Mouse (Mus musculus) thymus, adult 2 months (tissue): ENCODE data around the gene Krt26.

Source experiments
- CTCF ChIP-seq: fragments of 200-500 bp; IDR thresholded peaks from 2 replicates; pipeline ENCODE4 v1.5.1; 2012; ENCODE audit warnings: mild to moderate bottlenecking, control low read depth, low read length, moderate library complexity, borderline replicate concordance; ENCODE audit not compliant: control insufficient read depth, poor library complexity, insufficient read depth; ENCODE audit errors: extremely low read depth
- POLR2A ChIP-seq: fragments of 200-500 bp; IDR thresholded peaks from 2 replicates; pipeline ENCODE4 v1.6.1; 2012; ENCODE audit warnings: mild to moderate bottlenecking, low read length, control low read depth, moderate library complexity; ENCODE audit not compliant: control insufficient read depth, poor library complexity, insufficient read depth; ENCODE audit errors: extremely low read depth

- no peak for TF ChIP-seq CTCF
- no peak for TF ChIP-seq POLR2A
Measured at GRCm38 (mm10) chr11:99321094-99321493, 16.7 kb downstream of the Krt26 start.
